Mouse (Mus musculus): ENCODE data around the gene Olfr119. TPM values are rescaled to one million over a fixed set of nuclear protein-coding genes. Genes with fewer than 3 reads are reported as not detected.
"Not testable (repeated sequence)": the region's sequence is repeated elsewhere in the genome, so short reads cannot be mapped to it uniquely, and the experiment has no call there.

Olfr119 gene
- polyA plus RNA-seq (2012; rRNA removed): not detected in 2 replicates

DNA sequence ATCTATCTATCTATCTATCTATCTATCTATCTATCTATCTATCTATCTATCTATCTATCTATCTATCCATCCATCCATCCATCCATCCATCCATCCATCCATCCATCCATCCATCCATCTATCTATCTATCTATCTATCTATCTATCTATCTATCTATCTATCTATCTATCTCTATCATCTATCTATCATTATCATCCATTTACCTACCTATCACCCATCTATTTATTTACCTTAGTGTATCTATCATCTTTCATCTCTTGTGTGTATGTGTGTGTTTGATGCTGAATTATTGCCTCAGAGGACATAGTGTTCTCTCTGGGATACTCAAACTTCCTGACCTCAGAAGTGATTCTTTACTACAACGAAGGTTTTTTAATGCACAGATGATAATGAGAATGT lies at the start of gene Olfr119:
Olfr119 (plus strand) TSS at position 301 of the 400 bp plus-strand sequence.
- WGBS: 42% methylated on average over 1 of the region's 1 CpGs
- DNase-seq; H3K4me1 ChIP-seq (ENCODE audit: control insufficient read depth, insufficient read depth, low read length); H3K4me3 ChIP-seq (replicated peaks; ENCODE audit: extremely low read depth, low read depth, low read length): not testable (repeated sequence)

DNA sequence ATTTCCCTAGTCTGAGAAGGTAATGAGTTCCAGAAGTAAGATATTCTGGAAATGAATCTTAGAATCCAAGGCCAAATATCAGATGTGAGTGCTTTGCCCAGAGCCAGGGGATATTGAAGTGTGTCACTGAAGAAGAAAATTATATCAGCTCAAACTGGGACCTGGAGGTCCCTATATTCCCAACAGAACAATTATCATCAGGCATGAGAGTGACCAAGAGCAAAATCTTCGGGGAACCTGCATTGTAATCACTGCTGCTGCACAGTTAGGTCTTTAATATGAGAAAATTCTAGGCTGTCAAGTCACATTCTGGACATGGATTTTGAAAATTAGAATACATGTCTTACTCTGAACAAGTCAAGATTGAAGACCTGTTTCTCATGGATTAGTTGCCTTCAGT lies 32.7 kb upstream of the Olfr119 start, which contains the start of gene Olfr117:
Olfr117 (minus strand) TSS at position 101 of the 400 bp plus-strand sequence.
- Histone ChIP-seq H3K4me1 (ENCODE audit: control insufficient read depth, insufficient read depth, low read length) (no peaks in the 10 kb centered on the region), H3K4me3 (replicated peaks; ENCODE audit: extremely low read depth, low read depth, low read length) (no peak within 1 kb of the TSS)
- no peak for DNase-seq
- TF ChIP-seq POLR2A (IDR thresholded peaks at IDR 0.05; ENCODE audit: borderline replicate concordance, extremely low read depth, low read depth, low read length) (no peak), CTCF (IDR thresholded peaks at IDR 0.05; ENCODE audit: insufficient read depth, low read length) (no peak)
- WGBS: 53% methylated on average over 1 of the region's 1 CpGs

DNA sequence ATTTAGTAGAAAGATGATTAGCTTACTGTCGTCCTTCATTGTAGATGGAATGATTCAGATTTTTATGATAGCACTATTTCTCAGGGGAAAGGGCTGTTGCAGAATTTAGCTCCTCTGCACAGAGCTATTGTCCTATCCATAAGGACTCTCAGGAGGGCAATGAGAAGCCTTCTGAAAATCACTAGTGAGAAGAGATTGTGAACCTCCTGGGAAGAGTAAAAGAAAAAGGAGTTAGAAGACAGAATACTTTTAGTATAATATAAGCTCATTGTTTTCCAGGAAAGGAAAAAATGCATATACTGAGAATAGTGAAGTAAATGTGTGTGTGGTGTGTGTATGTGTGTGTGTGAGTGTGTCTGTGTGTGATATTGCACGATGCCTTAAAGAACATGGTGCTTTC lies 29.7 kb upstream of the Olfr119 start, which contains the start of gene Olfr118:
Olfr118 (plus strand) TSS at position 301 of the 400 bp plus-strand sequence.
- WGBS: 46% methylated on average over 2 of the region's 2 CpGs
- Histone ChIP-seq H3K4me3 (replicated peaks; ENCODE audit: extremely low read depth, low read depth, low read length) (no peak within 1 kb of the TSS), H3K4me1 (ENCODE audit: control insufficient read depth, insufficient read depth, low read length) (no peaks in the 10 kb centered on the region)
- DNase-seq: no peak
- TF ChIP-seq CTCF (IDR thresholded peaks at IDR 0.05; ENCODE audit: insufficient read depth, low read length) (no peak), POLR2A (IDR thresholded peaks at IDR 0.05; ENCODE audit: borderline replicate concordance, extremely low read depth, low read depth, low read length) (no peak)

- no peaks in the 10 kb centered on the region for H3K4me1 ChIP-seq (ENCODE audit: control insufficient read depth, insufficient read depth, low read length)
- DNase-seq: no peak
- H3K4me3 ChIP-seq (replicated peaks; ENCODE audit: extremely low read depth, low read depth, low read length): no peak within 1 kb of the TSS
- TF ChIP-seq POLR2A (IDR thresholded peaks at IDR 0.05; ENCODE audit: borderline replicate concordance, extremely low read depth, low read depth, low read length) (no peak), CTCF (IDR thresholded peaks at IDR 0.05; ENCODE audit: insufficient read depth, low read length) (no peak)
- WGBS: 64% methylated on average over 1 of the region's 1 CpGs
Observed at GRCm38 (mm10) chr17:37721508-37721907, 25.1 kb downstream of the Olfr119 start, which contains the start of gene Olfr120. Gene Olfr120 (plus strand): TSS chr17:37721808.

DNA sequence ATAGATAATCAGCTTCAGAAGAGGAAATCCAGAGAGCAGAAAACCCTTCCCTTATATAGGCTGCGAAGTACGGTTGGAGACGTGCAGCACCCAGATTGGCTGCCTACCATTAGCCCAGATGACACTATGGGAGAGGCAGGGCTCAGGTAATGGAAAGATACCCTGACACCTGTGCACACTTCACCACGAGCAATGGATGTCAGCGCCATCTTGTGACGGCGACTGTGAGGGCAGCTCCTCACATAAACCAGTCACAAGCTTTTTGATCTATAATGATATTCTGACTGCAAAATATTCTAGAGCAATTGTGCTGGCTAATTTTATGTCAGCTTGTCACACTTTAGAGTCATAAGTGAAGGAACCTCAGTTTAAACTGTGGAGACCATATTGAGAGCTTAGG lies 41.7 kb downstream of the Olfr119 start:
- no peak overlapping the region for H3K4me3 ChIP-seq (replicated peaks; ENCODE audit: extremely low read depth, low read depth, low read length)
- 52% methylated on average over 7 of the region's 7 CpGs for WGBS
- H3K4me1 ChIP-seq (ENCODE audit: control insufficient read depth, insufficient read depth, low read length): no peaks in the 10 kb centered on the region
- no peak for TF ChIP-seq CTCF (IDR thresholded peaks at IDR 0.05; ENCODE audit: insufficient read depth, low read length)
- no peak for TF ChIP-seq POLR2A (IDR thresholded peaks at IDR 0.05; ENCODE audit: borderline replicate concordance, extremely low read depth, low read depth, low read length)
- no peak for DNase-seq

Other genes starting within 250 kb of the Olfr119 start
- not detected in 2 replicates for gene Olfr109, start 237.6 kb upstream of the Olfr119 start, polyA plus RNA-seq (2012; rRNA removed)
- 0.28 and 0.63 TPM in 2 replicates for gene H2-M2, start 213.0 kb upstream of the Olfr119 start, polyA plus RNA-seq (2012; rRNA removed)
- gene Olfr110, start 204.1 kb upstream of the Olfr119 start, polyA plus RNA-seq (2012; rRNA removed): 0.07 TPM in 1 of 2 replicates, not detected in the other
- gene Olfr111, start 188.5 kb upstream of the Olfr119 start, polyA plus RNA-seq (2012; rRNA removed): 0.07 and 0.21 TPM in 2 replicates
- not detected in 2 replicates for gene Olfr112, start 127.1 kb upstream of the Olfr119 start, polyA plus RNA-seq (2012; rRNA removed)
- gene Olfr113, start 118.9 kb upstream of the Olfr119 start, polyA plus RNA-seq (2012; rRNA removed): not detected in 2 replicates
- gene Olfr114, start 103.8 kb upstream of the Olfr119 start, polyA plus RNA-seq (2012; rRNA removed): not detected in 2 replicates
- gene Olfr115, start 69.5 kb upstream of the Olfr119 start, polyA plus RNA-seq (2012; rRNA removed): not detected in 2 replicates
- not detected in 2 replicates for gene Olfr116, start 69.4 kb upstream of the Olfr119 start, polyA plus RNA-seq (2012; rRNA removed)
- not detected in 2 replicates for gene Olfr117, start 32.8 kb upstream of the Olfr119 start, polyA plus RNA-seq (2012; rRNA removed)
- gene Olfr118, start 29.6 kb upstream of the Olfr119 start, polyA plus RNA-seq (2012; rRNA removed): not detected in 2 replicates
- gene Olfr120, start 25.2 kb downstream of the Olfr119 start, polyA plus RNA-seq (2012; rRNA removed): not detected in 2 replicates
- gene Olfr121, start 52.3 kb downstream of the Olfr119 start, polyA plus RNA-seq (2012; rRNA removed): not detected in 2 replicates
- gene Olfr122, start 72.0 kb downstream of the Olfr119 start, polyA plus RNA-seq (2012; rRNA removed): not detected in 2 replicates
- not detected in 2 replicates for gene Olfr123, start 97.0 kb downstream of the Olfr119 start, polyA plus RNA-seq (2012; rRNA removed)
- gene Olfr124, start 103.3 kb downstream of the Olfr119 start, polyA plus RNA-seq (2012; rRNA removed): not detected in 2 replicates
- gene Olfr125, start 136.4 kb downstream of the Olfr119 start, polyA plus RNA-seq (2012; rRNA removed): not detected in 2 replicates
- not detected in 2 replicates for gene Olfr126, start 150.9 kb downstream of the Olfr119 start, polyA plus RNA-seq (2012; rRNA removed)
- not detected in 2 replicates for gene Olfr127, start 203.9 kb downstream of the Olfr119 start, polyA plus RNA-seq (2012; rRNA removed)
- not detected in 2 replicates for gene Olfr128, start 224.0 kb downstream of the Olfr119 start, polyA plus RNA-seq (2012; rRNA removed)